Mouse (Mus musculus) MEL (cell line): ENCODE results near the gene Figla. TPM values are rescaled to one million over a fixed set of nuclear protein-coding genes. Genes with fewer than 3 reads are reported as not detected.

Experiments used
- DNase-seq: peaks from one replicate; pipeline ENCODE4 v3.0.0; 2011; ENCODE audit warnings: low read depth, low spot score
- H3K27ac ChIP-seq: 2 replicates; pipeline ENCODE4 v1.5.1; 2012; ENCODE audit warnings: low read depth, mild to moderate bottlenecking, control low read depth, low read length, moderate library complexity; ENCODE audit not compliant: control insufficient read depth
- H3K27me3 ChIP-seq, 2 experiments: fragments of 150-350 bp in 1 of 2; sonication (generic) in 1 of 2; 2 replicates each; pipeline ENCODE4 v1.6.1; 2012; ENCODE audit warnings: low read length in 2 of 2, mild to moderate bottlenecking in 2 of 2, improper control_type of control experiment in 1 of 2, moderate library complexity in 1 of 2; ENCODE audit not compliant: insufficient read depth in 2 of 2, control insufficient read depth in 1 of 2
- H3K36me3 ChIP-seq, 2 experiments: 2 replicates each; pipeline ENCODE4 v1.6.1; 2012 to 2014; ENCODE audit warnings: low read length in 2 of 2, improper control_type of control experiment in 1 of 2, inconsistent platforms in 1 of 2, mild to moderate bottlenecking in 1 of 2; ENCODE audit not compliant: insufficient read depth in 2 of 2, control insufficient read depth in 1 of 2
- H3K4me1 ChIP-seq, 2 experiments: fragments of 150-350 bp in 1 of 2; sonication (generic) in 1 of 2; 2 replicates each; pipeline ENCODE4 v1.6.1; 2012; ENCODE audit warnings: low read length in 2 of 2, improper control_type of control experiment in 1 of 2, mild to moderate bottlenecking in 1 of 2; ENCODE audit not compliant: insufficient read depth in 2 of 2, control insufficient read depth in 1 of 2
- H3K4me3 ChIP-seq, 2 experiments: fragments of 150-350 bp in 1 of 2; sonication (generic) in 1 of 2; 2 replicates each; pipeline ENCODE4 v1.5.1; 2012; ENCODE audit warnings: low read depth in 2 of 2, low read length in 2 of 2, mild to moderate bottlenecking in 2 of 2, moderate library complexity in 2 of 2, control low read depth in 1 of 2, improper control_type of control experiment in 1 of 2; ENCODE audit not compliant: control insufficient read depth in 1 of 2, insufficient read depth in 1 of 2
- H3K79me2 ChIP-seq: 2 replicates; pipeline ENCODE4 v1.6.1; 2012; ENCODE audit warnings: mild to moderate bottlenecking, low read length, moderate library complexity; ENCODE audit not compliant: control insufficient read depth, poor library complexity, insufficient read depth
- H3K9ac ChIP-seq: 2 replicates; pipeline ENCODE4 v1.6.1; 2012; ENCODE audit warnings: low read depth, mild to moderate bottlenecking, control low read depth, low read length, moderate library complexity; ENCODE audit not compliant: control insufficient read depth, poor library complexity, severe bottlenecking
- H3K9me3 ChIP-seq: fragments of 150-350 bp; sonication (generic); replicated peaks from 2 replicates; pipeline ENCODE4 v1.6.1; 2012; ENCODE audit warnings: mild to moderate bottlenecking, low read length, improper control_type of control experiment, moderate library complexity; ENCODE audit not compliant: insufficient read depth
- CHD1 ChIP-seq: IDR thresholded peaks from 2 replicates; pipeline ENCODE4 v1.6.1; 2012; ENCODE audit warnings: low read depth, mild to moderate bottlenecking, inconsistent platforms, low read length, improper control_type of control experiment
- E2F4 ChIP-seq: IDR thresholded peaks from 2 replicates; pipeline ENCODE4 v1.6.1; 2011; ENCODE audit warnings: low read depth, low read length, improper control_type of control experiment, borderline replicate concordance
- ELF1 ChIP-seq: IDR thresholded peaks from 2 replicates; pipeline ENCODE4 v1.6.1; 2014; ENCODE audit warnings: low read depth, mild to moderate bottlenecking, inconsistent platforms, low read length, improper control_type of control experiment, moderate library complexity
- EP300 ChIP-seq, 2 experiments: IDR thresholded peaks; 2 replicates each; pipeline ENCODE4 v1.6.1; 2011; ENCODE audit warnings: improper control_type of control experiment in 2 of 2, low read length in 2 of 2, low read depth in 1 of 2, mild to moderate bottlenecking in 1 of 2
- ETS1 ChIP-seq: IDR thresholded peaks from 2 replicates; pipeline ENCODE4 v1.6.1; 2012; ENCODE audit warnings: low read depth, mild to moderate bottlenecking, inconsistent platforms, low read length, improper control_type of control experiment, moderate library complexity
- GABPA ChIP-seq: IDR thresholded peaks from 2 replicates; pipeline ENCODE4 v1.6.1; 2012; ENCODE audit warnings: low read depth, mild to moderate bottlenecking, inconsistent platforms, low read length, improper control_type of control experiment, moderate library complexity
- HCFC1 ChIP-seq: IDR thresholded peaks from 2 replicates; pipeline ENCODE4 v1.6.1; 2012; ENCODE audit warnings: low read depth, mild to moderate bottlenecking, inconsistent platforms, low read length, improper control_type of control experiment, moderate library complexity
- JUND ChIP-seq: IDR thresholded peaks from 2 replicates; pipeline ENCODE4 v1.6.1; 2011; ENCODE audit warnings: low read depth, mild to moderate bottlenecking, improper control_type of control experiment, low read length
- KAT2A ChIP-seq: conservative IDR thresholded peaks from 2 replicates; pipeline ENCODE4 v1.6.1; 2012; ENCODE audit warnings: low read depth, low read length, improper control_type of control experiment, inconsistent platforms
- MAX ChIP-seq: IDR thresholded peaks from 2 replicates; pipeline ENCODE4 v1.6.1; 2011; ENCODE audit warnings: low read length, improper control_type of control experiment
- MAZ ChIP-seq: IDR thresholded peaks from 2 replicates; pipeline ENCODE4 v1.6.1; 2012; ENCODE audit warnings: low read depth, mild to moderate bottlenecking, inconsistent platforms, low read length, improper control_type of control experiment
- MEF2A ChIP-seq: IDR thresholded peaks from 2 replicates; pipeline ENCODE4 v1.6.1; 2014; ENCODE audit warnings: low read depth, mild to moderate bottlenecking, inconsistent platforms, low read length, improper control_type of control experiment; ENCODE audit not compliant: poor library complexity, insufficient replicate concordance, severe bottlenecking; ENCODE audit errors: extremely low read depth
- NRF1 ChIP-seq: IDR thresholded peaks from 2 replicates; pipeline ENCODE4 v1.6.1; 2014; ENCODE audit warnings: low read depth, mild to moderate bottlenecking, inconsistent platforms, low read length, improper control_type of control experiment, moderate library complexity; ENCODE audit not compliant: poor library complexity, insufficient read depth, severe bottlenecking
- RAD21 ChIP-seq: IDR thresholded peaks from 2 replicates; pipeline ENCODE4 v1.6.1; 2011; ENCODE audit warnings: mild to moderate bottlenecking, low read depth, low read length, improper control_type of control experiment
- RCOR1 ChIP-seq: IDR thresholded peaks from 2 replicates; pipeline ENCODE4 v1.6.1; 2012; ENCODE audit warnings: low read depth, mild to moderate bottlenecking, inconsistent platforms, low read length, improper control_type of control experiment
- SMC3 ChIP-seq: IDR thresholded peaks from 2 replicates; pipeline ENCODE4 v1.6.1; 2011; ENCODE audit warnings: low read depth, low read length, improper control_type of control experiment
- TCF12 ChIP-seq: IDR thresholded peaks from 2 replicates; pipeline ENCODE4 v1.6.1; 2014; ENCODE audit warnings: low read depth, mild to moderate bottlenecking, inconsistent platforms, low read length, improper control_type of control experiment, moderate library complexity
- UBTF ChIP-seq: IDR thresholded peaks from 2 replicates; pipeline ENCODE4 v1.6.1; 2012; ENCODE audit warnings: low read depth, mild to moderate bottlenecking, inconsistent platforms, low read length, improper control_type of control experiment, moderate library complexity, borderline replicate concordance; ENCODE audit not compliant: insufficient read depth
- USF1 ChIP-seq: IDR thresholded peaks from 2 replicates; pipeline ENCODE4 v1.6.1; 2014; ENCODE audit warnings: low read depth, mild to moderate bottlenecking, inconsistent platforms, low read length, improper control_type of control experiment, moderate library complexity
- polyA plus RNA-seq, 2 experiments: library from polyadenylated mRNA; stranded (reverse) in 1 of 2; unstranded in 1 of 2; fragments of >175 nt in 1 of 2; fragments of >200 nt in 1 of 2; gene quantifications; 2 replicates each; pipeline versions ENCODE4 v1.2.1 to v1.2.4; 2012; ENCODE audit warnings: low replicate concordance in 2 of 2, low read depth in 1 of 2; ENCODE audit not compliant: insufficient read length in 2 of 2, insufficient read depth in 1 of 2, missing spikeins in 1 of 2
- total RNA-seq: library from RNA; depleted of rRNA; stranded (reverse); fragments of 300-350 nt; gene quantifications from 2 replicates; pipeline ENCODE4 v1.2.3, GENCODE M21; 2012

The Figla gene
- total and polyA plus RNA-seq, 3 experiments: not detected

- H3K9ac ChIP-seq: no peak overlapping the region
- no peak overlapping the region for H3K27ac ChIP-seq
- no peak for TF ChIP-seq RCOR1
- TF ChIP-seq NRF1: no peak
- no peak for TF ChIP-seq E2F4
- peaks cover 0 to 8% of the 10 kb centered on the region in 2 experiments; a peak in 2 of 4 replicates for H3K4me1 ChIP-seq
- peaks cover 4 to 6% of the 10 kb centered on the region in 2 experiments; a peak in 3 of 4 replicates for H3K27me3 ChIP-seq
- H3K79me2 ChIP-seq: no peaks in the 10 kb centered on the region
- H3K36me3 ChIP-seq: peaks cover 0 to 3% of the 10 kb centered on the region in 2 experiments; a peak in 2 of 4 replicates
- no peak overlapping the region for H3K4me3 ChIP-seq
- no peaks in the 10 kb centered on the region for H3K9me3 ChIP-seq
- DNase-seq: no peak
Observed at GRCm38 (mm10) chr6:86052556-86052955, 36.6 kb downstream of the Figla start.

GRCm38 (mm10) chr6:86053099-86053498 is 37.1 kb downstream of the Figla start:
- Histone ChIP-seq H3K27me3 (peaks cover 4 to 6% of the 10 kb centered on the region in 2 experiments; a peak in 3 of 4 replicates), H3K9ac (no peak overlapping the region), H3K4me3 (no peak overlapping the region), H3K9me3 (no peaks in the 10 kb centered on the region), H3K36me3 (peaks cover 0 to 3% of the 10 kb centered on the region in 2 experiments; a peak in 2 of 4 replicates), H3K4me1 (peaks cover 0 to 8% of the 10 kb centered on the region in 2 experiments; a peak in 2 of 4 replicates), H3K79me2 (no peaks in the 10 kb centered on the region), H3K27ac (no peak overlapping the region)
- TF ChIP-seq TCF12 (no peak), HCFC1 (no peak), RAD21 (no peak), SMC3 (no peak), EP300 (IDR thresholded peaks at IDR 0.05; ENCODE audit: low read depth in 1 of 2, low read length in 2 of 2) (no peak), MAZ (no peak), CHD1 (no peak), JUND (no peak), UBTF (no peak), MEF2A (no peak), ELF1 (no peak), USF1 (no peak), GABPA (no peak), RCOR1 (no peak), ETS1 (no peak), KAT2A (no peak), MAX (no peak)
- no peak for DNase-seq
